Mouse (Mus musculus) cortical plate, adult 2 months (tissue): ENCODE data around the gene Mroh8. TPM values are rescaled to one million over a fixed set of nuclear protein-coding genes. Genes with fewer than 3 reads are reported as not detected.

Source experiments
- H3K27ac ChIP-seq: fragments of 200-500 bp; 2 replicates; pipeline ENCODE4 v1.5.1; 2012; ENCODE audit warnings: low read length, control low read depth, inconsistent platforms; ENCODE audit not compliant: insufficient read depth
- H3K4me1 ChIP-seq: fragments of 200-500 bp; 2 replicates; pipeline ENCODE4 v1.6.1; 2011; ENCODE audit warnings: low read length; ENCODE audit not compliant: control insufficient read depth, insufficient read depth
- H3K4me3 ChIP-seq: fragments of 200-500 bp; 2 replicates; pipeline ENCODE4 v1.5.1; 2011; ENCODE audit warnings: mild to moderate bottlenecking, low read length, control low read depth; ENCODE audit not compliant: insufficient read depth
- CTCF ChIP-seq: fragments of 200-500 bp; IDR thresholded peaks from 2 replicates; pipeline ENCODE4 v1.5.1; 2011; ENCODE audit warnings: mild to moderate bottlenecking, control low read depth, low read length; ENCODE audit not compliant: insufficient read depth; ENCODE audit errors: extremely low read depth
- POLR2A ChIP-seq: fragments of 200-500 bp; IDR thresholded peaks from 2 replicates; pipeline ENCODE4 v1.6.1; 2011; ENCODE audit warnings: mild to moderate bottlenecking, low read length, control low read depth; ENCODE audit not compliant: insufficient read depth; ENCODE audit errors: extremely low read depth
- polyA plus RNA-seq: library from polyadenylated mRNA; depleted of rRNA; stranded (reverse); fragments of >200 nt; gene quantifications from 2 replicates; pipeline ENCODE4 v1.2.3, GENCODE M21; 2012

Mroh8 gene
- polyA plus RNA-seq, 1 experiment, result 1.3 TPM

DNA sequence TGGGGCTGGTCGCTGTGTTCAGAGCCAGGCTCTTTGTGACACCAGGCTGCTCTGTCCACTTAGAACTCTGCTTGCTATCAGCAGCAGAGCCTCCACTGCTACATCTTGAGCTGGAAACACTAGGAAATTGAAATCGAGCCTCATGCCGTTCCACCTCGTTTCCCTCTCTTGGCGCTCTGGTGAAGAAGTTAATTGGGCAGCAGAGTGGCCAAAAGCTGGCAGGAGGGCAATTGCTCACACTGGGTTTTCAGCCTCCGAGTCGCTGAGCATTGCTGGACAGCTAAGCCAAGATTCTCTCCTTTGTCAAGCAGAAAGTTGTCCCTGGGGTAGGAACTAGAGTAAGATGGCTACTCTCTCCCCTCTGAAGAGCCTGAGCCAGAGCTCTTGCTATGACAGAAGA lies 35.0 kb upstream of the Mroh8 start:
- Histone ChIP-seq H3K27ac (no peak overlapping the region), H3K4me3 (no peak overlapping the region), H3K4me1 (peaks cover 2% of the 10 kb centered on the region; the same call in 1 of the 2 replicates)
- no peak for TF ChIP-seq CTCF
- no peak for TF ChIP-seq POLR2A

DNA sequence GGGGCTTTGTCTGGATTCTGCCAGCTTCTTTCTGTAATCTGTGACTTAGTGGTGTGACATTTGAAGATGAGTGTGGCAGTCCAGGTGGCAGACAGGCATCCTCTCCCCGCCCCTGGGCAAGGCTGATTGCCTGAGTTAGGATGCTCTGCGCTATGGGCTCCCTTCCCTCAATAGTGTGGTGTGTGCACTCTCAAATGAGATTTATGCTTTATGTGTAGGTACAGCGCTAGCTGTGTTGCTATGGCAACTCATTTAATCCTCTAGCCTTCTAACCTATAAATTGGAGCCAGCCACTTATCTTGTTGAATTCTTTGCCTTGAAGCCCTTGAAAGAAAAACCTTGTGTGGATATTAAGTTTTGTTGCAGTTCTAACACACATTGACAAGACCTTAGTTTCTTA lies 34.4 kb upstream of the Mroh8 start:
- Histone ChIP-seq H3K27ac (no peak overlapping the region), H3K4me3 (no peak overlapping the region), H3K4me1 (peaks cover 2% of the 10 kb centered on the region; the same call in 1 of the 2 replicates)
- no peak for TF ChIP-seq CTCF
- TF ChIP-seq POLR2A, result no peak

DNA sequence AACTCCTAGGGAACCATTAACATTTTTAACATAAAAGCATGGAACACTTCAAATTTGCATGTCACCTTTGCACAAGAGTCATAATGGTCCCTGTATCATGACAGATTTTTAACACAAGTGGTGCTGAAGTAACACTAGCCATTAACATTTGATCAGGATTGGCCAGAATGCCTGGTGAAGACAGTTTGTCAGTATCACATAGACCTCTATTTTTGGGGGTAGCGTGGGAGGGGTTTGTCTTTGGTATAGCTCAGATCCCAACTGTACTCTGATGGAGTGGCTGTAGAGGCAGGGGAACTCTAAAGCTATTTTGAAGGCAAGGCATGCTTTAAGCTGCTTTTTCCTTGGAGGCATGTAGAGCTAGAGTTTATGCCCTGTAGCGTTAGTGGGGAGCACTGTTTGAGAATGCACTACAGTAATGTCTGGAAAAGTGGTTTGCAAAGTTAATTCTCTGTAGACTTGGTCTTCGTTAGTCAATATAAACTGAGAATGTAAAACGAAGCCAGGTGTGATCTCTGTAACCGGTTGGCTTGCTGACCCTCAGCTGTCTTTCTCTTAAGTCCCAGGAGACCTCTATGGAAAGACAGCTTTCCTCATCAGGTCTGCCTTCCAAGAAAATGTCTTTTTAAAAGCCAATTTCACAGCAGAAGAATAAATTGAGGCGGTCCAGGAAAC lies 31.8 kb upstream of the Mroh8 start:
- Histone ChIP-seq H3K4me3 (no peak overlapping the region), H3K4me1 (peaks cover 3% of the 10 kb centered on the region), H3K27ac (no peak overlapping the region)
- TF ChIP-seq POLR2A, result no peak
- TF ChIP-seq CTCF, result no peak

DNA sequence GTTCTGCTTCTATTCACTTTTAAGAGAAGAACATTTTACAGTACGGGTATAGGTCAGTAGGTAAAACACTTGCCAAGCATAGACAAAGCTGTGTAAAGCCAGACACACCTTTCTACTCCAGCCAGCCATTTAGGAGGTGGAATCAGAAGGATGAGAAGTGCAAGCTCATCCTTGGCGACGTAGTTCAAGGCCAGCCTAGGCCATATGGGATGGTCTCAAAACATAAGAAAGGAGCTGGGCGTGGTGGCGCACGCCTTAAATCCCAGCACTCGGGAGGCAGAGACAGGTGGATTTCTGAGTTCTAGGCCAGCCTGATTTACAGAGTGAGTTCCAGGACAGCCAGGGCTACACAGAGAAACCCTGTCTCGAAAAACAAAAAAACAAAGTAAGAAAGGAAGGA lies 30.3 kb upstream of the Mroh8 start:
- H3K4me3 ChIP-seq, result no peak overlapping the region
- no peak overlapping the region for H3K27ac ChIP-seq
- TF ChIP-seq POLR2A (no peak), CTCF (no peak)
- peaks cover 3% of the 10 kb centered on the region for H3K4me1 ChIP-seq

DNA sequence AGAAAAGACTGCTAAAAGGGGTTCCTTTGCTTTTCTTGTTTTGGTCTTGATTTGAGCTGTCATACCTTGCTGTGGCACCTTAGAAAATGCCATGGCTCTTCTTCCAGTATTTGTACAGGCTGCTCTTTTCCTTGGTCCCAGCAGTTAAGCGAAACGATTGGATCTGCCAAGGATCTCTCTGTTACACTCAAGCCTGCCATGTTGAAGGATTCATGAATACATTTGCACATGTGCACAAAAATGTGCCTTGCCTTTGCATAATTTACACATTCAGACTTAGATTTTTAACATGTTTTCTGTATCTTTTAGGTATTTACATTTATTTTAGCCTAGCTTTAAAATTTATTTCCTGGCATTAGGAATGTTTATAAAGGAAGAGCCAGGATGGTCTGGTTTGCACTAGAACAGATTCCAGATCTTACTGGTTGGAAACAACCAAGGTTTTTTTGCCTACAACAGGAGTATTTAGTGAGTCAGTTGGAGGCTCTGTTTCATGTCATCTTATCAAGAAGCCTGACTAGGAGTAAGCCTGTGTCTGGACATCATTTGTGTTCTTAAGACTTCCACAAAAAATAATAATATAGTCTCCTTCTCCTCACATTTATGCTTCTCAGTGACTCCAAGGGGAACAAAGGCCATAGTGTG lies 29.0 kb upstream of the Mroh8 start:
- H3K27ac ChIP-seq, result no peak overlapping the region
- H3K4me3 ChIP-seq, result no peak overlapping the region
- peaks cover 3% of the 10 kb centered on the region for H3K4me1 ChIP-seq
- TF ChIP-seq CTCF, result no peak
- no peak for TF ChIP-seq POLR2A

DNA sequence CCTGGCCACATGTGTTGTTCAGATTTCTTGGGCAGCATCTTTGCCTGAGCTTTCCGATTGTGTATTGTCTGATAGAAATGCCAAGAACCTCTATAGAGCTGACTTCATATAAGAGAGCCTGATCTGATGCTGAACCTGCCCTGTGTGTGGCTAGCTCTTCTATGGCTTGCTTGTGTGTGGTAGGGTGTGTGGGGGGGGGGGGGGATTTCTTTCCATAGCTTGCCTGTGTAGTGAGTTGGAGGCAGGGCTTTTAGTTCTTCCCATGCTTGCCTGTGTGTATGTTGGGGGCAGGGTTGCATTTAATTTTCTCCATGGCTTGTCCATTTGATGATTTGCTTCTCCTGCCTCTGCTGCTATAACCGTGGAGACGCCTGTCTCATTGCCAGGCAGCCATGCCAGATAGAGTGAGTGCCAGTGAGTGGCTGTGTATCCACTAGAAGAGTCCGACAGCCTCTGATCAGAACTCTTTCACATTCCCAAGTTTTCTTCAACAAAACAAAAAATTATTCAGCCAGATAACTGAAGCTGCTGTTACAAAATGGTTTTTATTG lies 28.4 kb upstream of the Mroh8 start:
- Histone ChIP-seq H3K4me3 (no peak overlapping the region), H3K27ac (no peak overlapping the region), H3K4me1 (peaks cover 1% of the 10 kb centered on the region)
- TF ChIP-seq CTCF (no peak), POLR2A (no peak)

DNA sequence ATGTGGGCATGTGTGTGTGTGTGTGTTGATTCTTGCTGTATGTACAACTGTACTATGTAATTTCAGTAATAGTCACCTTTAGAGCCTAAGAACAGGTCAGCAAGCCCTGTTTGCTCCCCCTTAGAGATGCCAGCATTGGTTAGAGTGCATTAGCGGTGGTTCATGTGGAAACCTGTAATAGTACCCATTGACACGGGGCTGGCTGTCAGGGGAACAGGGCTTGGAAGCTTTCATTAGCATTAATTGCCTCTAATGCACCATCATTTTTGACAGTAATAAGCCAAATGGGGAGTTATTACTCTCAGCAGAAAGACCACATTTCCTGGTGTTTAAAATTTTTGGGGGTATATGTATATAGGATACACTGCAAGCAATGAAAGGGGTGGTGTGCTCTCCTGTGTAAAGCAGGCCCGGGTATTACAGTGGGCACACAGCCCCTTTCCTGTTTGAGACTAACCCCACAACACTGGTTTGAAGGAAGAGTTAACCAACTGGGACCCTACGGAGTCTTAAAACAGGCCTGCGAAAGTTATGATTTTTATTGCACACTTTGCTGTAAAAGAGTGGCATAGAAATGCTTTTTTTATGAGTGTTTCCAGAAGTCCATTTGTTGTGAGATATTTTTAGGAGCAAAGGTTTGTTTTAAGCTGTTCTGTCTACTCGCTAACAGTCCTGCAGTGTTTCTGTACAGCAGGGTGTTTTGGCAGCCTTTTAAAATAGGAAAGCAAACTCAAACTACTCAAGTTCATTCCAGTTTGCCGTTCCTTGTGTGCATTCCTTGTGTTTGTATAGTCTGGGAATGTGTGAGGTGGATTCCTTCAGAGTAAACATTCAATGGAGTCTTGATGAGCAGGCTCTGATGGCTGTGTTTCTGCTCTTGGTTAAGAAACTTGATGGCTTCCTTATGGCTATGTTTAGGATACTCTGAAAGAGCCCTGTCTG lies 27.0 kb upstream of the Mroh8 start:
- no peak for TF ChIP-seq CTCF
- no peak for TF ChIP-seq POLR2A
- Histone ChIP-seq H3K4me3 (no peak overlapping the region), H3K27ac (no peak overlapping the region), H3K4me1 (peaks cover 1% of the 10 kb centered on the region)

DNA sequence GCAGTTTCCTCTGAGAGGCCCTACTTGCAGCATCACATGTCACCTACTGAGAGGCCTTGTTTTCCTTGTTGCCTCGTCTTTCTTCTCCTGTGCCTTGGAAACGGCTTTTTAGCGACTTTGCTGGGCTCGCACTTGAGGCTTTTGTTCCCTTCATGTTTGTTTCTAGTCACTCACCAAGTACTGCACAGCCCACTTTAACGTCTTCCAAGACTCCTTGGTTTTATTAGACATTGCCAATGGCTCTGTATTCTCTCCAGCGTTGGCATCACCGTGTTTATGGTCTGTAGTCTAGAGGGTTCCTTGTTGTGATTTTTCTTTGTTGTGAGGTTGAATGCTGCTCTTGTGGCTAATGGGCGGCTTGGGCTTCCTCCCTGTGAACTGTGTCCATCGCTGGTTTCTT lies 23.7 kb upstream of the Mroh8 start:
- no peak overlapping the region for H3K27ac ChIP-seq
- TF ChIP-seq CTCF, result no peak
- no peak for TF ChIP-seq POLR2A
- H3K4me1 ChIP-seq, result peaks cover 1% of the 10 kb centered on the region
- H3K4me3 ChIP-seq, result no peak overlapping the region

DNA sequence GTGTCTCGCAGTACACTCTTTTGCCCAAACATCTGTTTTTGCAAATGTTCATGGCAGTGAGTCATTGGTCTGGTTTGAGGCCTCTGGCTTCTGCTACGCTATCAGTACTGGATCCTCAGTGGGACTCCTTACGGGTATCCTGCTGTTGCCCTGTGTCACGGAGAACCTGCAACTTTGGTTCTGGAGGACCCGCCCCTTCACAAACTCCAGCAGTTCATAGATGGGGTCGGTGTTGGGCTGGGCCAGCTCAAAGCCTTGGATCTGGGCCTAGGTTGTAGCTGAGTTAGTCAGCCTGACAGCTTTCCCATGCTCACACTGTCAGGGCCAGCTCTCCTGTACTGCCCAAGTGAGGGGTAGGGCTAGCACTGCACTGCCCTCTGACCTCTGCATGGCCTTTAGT lies 20.7 kb upstream of the Mroh8 start:
- no peaks in the 10 kb centered on the region for H3K4me1 ChIP-seq
- no peak overlapping the region for H3K27ac ChIP-seq
- no peak for TF ChIP-seq POLR2A
- TF ChIP-seq CTCF, result no peak
- H3K4me3 ChIP-seq, result no peak overlapping the region
